Mouse (Mus musculus) ES-Bruce4 (cell line): Measurements from ENCODE around the gene Olfr747.

Source experiments
- CTCF ChIP-seq: IDR thresholded peaks from one replicate; pipeline ENCODE4 v1.8.1; 2011; ENCODE audit warnings: low read depth, low read length
- POLR2A ChIP-seq: IDR thresholded peaks from one replicate; pipeline ENCODE4 v1.8.1; 2011; ENCODE audit warnings: low read length; ENCODE audit not compliant: insufficient read depth

GRCm38 (mm10) chr14:50639088-50639487, 53.9 kb downstream of the Olfr747 start, which contains the start of gene Olfr745:
- no peak for TF ChIP-seq CTCF
- TF ChIP-seq POLR2A: no peak
